Mouse (Mus musculus) T-cell, adult 66 days (primary cell): Measurements from ENCODE around the gene Gm20816. TPM values are rescaled to one million over a fixed set of nuclear protein-coding genes. Genes with fewer than 3 reads are reported as not detected.

Experiments
- total RNA-seq, 2 experiments: library from RNA; stranded (reverse); gene quantifications; 3 replicates in 1 of 2; 4 replicates in 1 of 2; pipeline ENCODE4 v1.2.4; 2023

Gm20816 gene
- not detected for total RNA-seq

GRCm38 (mm10) chrY:68537655-68538054 lies at the start of gene Gm20816:
TSS of gene Gm20816 (plus strand) at chrY:68537955.

Other genes starting within 250 kb of the Gm20816 start
- not detected for gene Gm20937, start 243.1 kb upstream of the Gm20816 start, total RNA-seq